Mouse (Mus musculus) layer of hippocampus, adult 18-20 months (tissue): ENCODE measurements around the gene Zfp704. TPM values are rescaled to one million over a fixed set of nuclear protein-coding genes. Genes with fewer than 3 reads are reported as not detected.

Experiments used
- DNase-seq, 2 experiments: peaks; one replicate each; pipeline ENCODE4 v3.0.0; 2022; ENCODE audit warnings: low spot score in 2 of 2
- total RNA-seq, 2 experiments: library from RNA; stranded (reverse); gene quantifications; 2 replicates each; pipeline ENCODE4 v1.2.3; 2021

Gene Zfp704
- total RNA-seq, 2 experiments from 2014 or later, result 29.1 to 29.3 TPM

- DNase-seq, result no peak
Observed at GRCm38 (mm10) chr3:9474331-9474730, 135.6 kb downstream of the Zfp704 start.

GRCm38 (mm10) chr3:9466287-9466686 is 143.6 kb downstream of the Zfp704 start:
- peak in 1 of 2 experiments; percentile 79 for DNase-seq

GRCm38 (mm10) chr3:9465731-9466130 is 144.2 kb downstream of the Zfp704 start:
- DNase-seq, result no peak

GRCm38 (mm10) chr3:9461660-9462059 is 148.2 kb downstream of the Zfp704 start:
- DNase-seq, result peak; percentile 13 to 27

- DNase-seq, result no peak
Observed at GRCm38 (mm10) chr3:9460284-9460683, 149.6 kb downstream of the Zfp704 start.

GRCm38 (mm10) chr3:9456380-9456890 is 153.4 kb downstream of the Zfp704 start:
- no peak for DNase-seq

GRCm38 (mm10) chr3:9455351-9455750 is 154.5 kb downstream of the Zfp704 start:
- DNase-seq, result no peak

GRCm38 (mm10) chr3:9454556-9455330 is 155.1 kb downstream of the Zfp704 start:
- peak; percentile 16 to 45 for DNase-seq

- DNase-seq, result no peak
Observed at GRCm38 (mm10) chr3:9450521-9450920, 159.4 kb downstream of the Zfp704 start.

GRCm38 (mm10) chr3:9449261-9450007 is 160.5 kb downstream of the Zfp704 start:
- no peak for DNase-seq

- no peak for DNase-seq
Observed at GRCm38 (mm10) chr3:9448541-9448940, 161.3 kb downstream of the Zfp704 start.

GRCm38 (mm10) chr3:9444558-9444957 is 165.3 kb downstream of the Zfp704 start:
- DNase-seq, result no peak

GRCm38 (mm10) chr3:9443981-9444380 is 165.9 kb downstream of the Zfp704 start:
- no peak for DNase-seq

- no peak for DNase-seq
Observed at GRCm38 (mm10) chr3:9443476-9443875, 166.4 kb downstream of the Zfp704 start.

- no peak for DNase-seq
Observed at GRCm38 (mm10) chr3:9441566-9442540, 168.0 kb downstream of the Zfp704 start.

GRCm38 (mm10) chr3:9440466-9440865 is 169.4 kb downstream of the Zfp704 start:
- DNase-seq, result no peak

- no peak for DNase-seq
Observed at GRCm38 (mm10) chr3:9439619-9440286, 170.1 kb downstream of the Zfp704 start.

GRCm38 (mm10) chr3:9436256-9436655 is 173.6 kb downstream of the Zfp704 start:
- no peak for DNase-seq

- no peak for DNase-seq
Observed at GRCm38 (mm10) chr3:9434394-9435175, 175.3 kb downstream of the Zfp704 start.
